Mouse (Mus musculus): ENCODE results near the gene Peg12.

DNA sequence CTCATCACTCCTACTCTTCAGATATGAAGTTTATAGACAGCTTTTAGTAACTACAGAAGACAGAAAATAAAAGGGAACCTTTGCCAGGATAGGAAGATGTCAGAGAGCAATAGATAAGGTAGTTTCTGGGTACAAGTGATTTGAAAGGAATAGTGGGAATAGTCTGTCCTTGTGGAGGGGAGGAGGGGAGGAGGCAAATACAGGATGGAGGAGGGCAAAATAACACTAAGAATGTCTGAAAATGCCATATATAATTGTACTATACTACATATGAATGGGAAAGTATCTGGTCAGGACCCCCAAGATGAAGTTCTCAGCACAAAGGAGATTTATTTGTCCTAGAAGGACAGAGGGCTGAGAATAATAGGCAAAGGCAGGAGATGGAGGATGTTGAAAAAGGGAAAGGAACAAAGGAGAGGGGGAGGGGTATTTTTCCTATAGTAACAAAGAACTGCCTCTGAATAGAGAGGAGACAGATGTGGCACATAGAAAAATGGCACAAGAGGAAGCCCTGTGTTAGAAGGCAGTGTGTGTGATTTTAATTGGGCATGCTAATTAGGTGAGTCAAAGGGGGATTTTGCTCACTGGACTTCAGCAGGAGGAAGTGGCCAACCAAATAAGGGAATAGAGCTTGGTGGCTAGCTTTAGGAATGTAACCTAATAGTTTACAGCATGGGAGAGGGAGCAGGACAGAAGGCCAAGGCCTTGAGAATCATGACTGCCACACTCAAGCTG lies 18.7 kb downstream of the Peg12 start:
- TF ChIP-seq FOSL1 (IDR thresholded peaks at IDR 0.05; ENCODE audit: insufficient read depth, low read length, poor library complexity, severe bottlenecking) (no peak), MAX (IDR thresholded peaks at IDR 0.05) (no peak), CTCF (IDR thresholded peaks at IDR 0.05; ENCODE audit: control insufficient read depth, insufficient read depth, insufficient read length) (no peak), MYOG (IDR thresholded peaks at IDR 0.05; ENCODE audit: control insufficient read depth, extremely low read depth, insufficient read length) (no peak)

Data from C2C12 (cell line).